Mouse (Mus musculus): ENCODE results near the gene Gpx6. TPM values are rescaled to one million over a fixed set of nuclear protein-coding genes. Genes with fewer than 3 reads are reported as not detected.

Gpx6 gene
- not detected in 2 replicates for total RNA-seq (2023)

GRCm38 (mm10) chr13:21311926-21312325 is at the start of gene Gpx6:
Gene Gpx6, plus strand, starts transcription at chr13:21312125.

GRCm38 (mm10) chr13:21292631-21293030 is 19.3 kb upstream of the Gpx6 start, which contains the start of gene Gpx5:
Gene Gpx5, minus strand, starts transcription at chr13:21292731.

GRCm38 (mm10) chr13:21346610-21347009 is 34.7 kb downstream of the Gpx6 start, which contains the start of gene Olfr1367:
Gene Olfr1367, plus strand, starts transcription at chr13:21346910.

GRCm38 (mm10) chr13:21362621-21363248 is 50.8 kb downstream of the Gpx6 start, which contains the start of gene Zscan12:
Gene Zscan12, plus strand, starts transcription at chr13:21362820.

Other genes starting within 250 kb of the Gpx6 start
- gene Olfr1370, start 237.2 kb upstream of the Gpx6 start, total RNA-seq (2023), result not detected in 2 replicates
- not detected in 2 replicates for gene Olfr1369-ps1, start 200.6 kb upstream of the Gpx6 start, total RNA-seq (2023)
- gene Olfr263, start 182.5 kb upstream of the Gpx6 start, total RNA-seq (2023), result not detected in 2 replicates
- gene Olfr1368, start 166.3 kb upstream of the Gpx6 start, total RNA-seq (2023), result not detected in 2 replicates
- gene Trim27, start 132.7 kb upstream of the Gpx6 start, total RNA-seq (2023), result 35.7 and 48.7 TPM in 2 replicates
- gene Gpx5, start 19.4 kb upstream of the Gpx6 start, total RNA-seq (2023), result not detected in 2 replicates
- not detected in 2 replicates for gene Olfr1367, start 34.8 kb downstream of the Gpx6 start, total RNA-seq (2023)
- gene Zscan12, start 50.7 kb downstream of the Gpx6 start, total RNA-seq (2023), result 1.3 and 2.0 TPM in 2 replicates
- 20.2 and 21.4 TPM in 2 replicates for gene Zkscan3, start 90.6 kb downstream of the Gpx6 start, total RNA-seq (2023)
- 0.44 TPM in 1 of 2 replicates, not detected in the other for gene Pgbd1, start 128.9 kb downstream of the Gpx6 start, total RNA-seq (2023)
- gene Zscan26, start 141.6 kb downstream of the Gpx6 start, total RNA-seq (2023), result 5.4 and 6.6 TPM in 2 replicates
- not detected in 2 replicates for gene Nkapl, start 156.4 kb downstream of the Gpx6 start, total RNA-seq (2023)
- gene Zkscan4, start 166.8 kb downstream of the Gpx6 start, total RNA-seq (2023), result not detected in 2 replicates
- not detected in 2 replicates for gene Gm10065, start 167.3 kb downstream of the Gpx6 start, total RNA-seq (2023)
- 4.7 and 5.3 TPM in 2 replicates for gene AK157302, start 183.1 kb downstream of the Gpx6 start, total RNA-seq (2023)
- gene Gm11273, start 189.3 kb downstream of the Gpx6 start, total RNA-seq (2023), result 9.1 and 10.0 TPM in 2 replicates
- 2.6 and 3.3 TPM in 2 replicates for gene Zkscan8, start 219.0 kb downstream of the Gpx6 start, total RNA-seq (2023)
- not detected in 2 replicates for gene Olfr1366, start 230.7 kb downstream of the Gpx6 start, total RNA-seq (2023)
- gene Olfr1535, start 247.8 kb downstream of the Gpx6 start, total RNA-seq (2023), result not detected in 2 replicates

All from neutrophil, adult 65 days (primary cell).